Mouse (Mus musculus): ENCODE measurements around the gene Neu4.
"Not testable (repeated sequence)": the region's sequence is repeated elsewhere in the genome, so short reads cannot be mapped to it uniquely, and the experiment has no call there.

Gene Neu4

GRCm38 (mm10) chr1:94053530-94054216 is 33.4 kb downstream of the Neu4 start:
- DNase-seq (ENCODE audit: low spot score): no peak

GRCm38 (mm10) chr1:94054481-94054880 is 34.2 kb downstream of the Neu4 start:
- DNase-seq (ENCODE audit: low spot score): no peak

DNA sequence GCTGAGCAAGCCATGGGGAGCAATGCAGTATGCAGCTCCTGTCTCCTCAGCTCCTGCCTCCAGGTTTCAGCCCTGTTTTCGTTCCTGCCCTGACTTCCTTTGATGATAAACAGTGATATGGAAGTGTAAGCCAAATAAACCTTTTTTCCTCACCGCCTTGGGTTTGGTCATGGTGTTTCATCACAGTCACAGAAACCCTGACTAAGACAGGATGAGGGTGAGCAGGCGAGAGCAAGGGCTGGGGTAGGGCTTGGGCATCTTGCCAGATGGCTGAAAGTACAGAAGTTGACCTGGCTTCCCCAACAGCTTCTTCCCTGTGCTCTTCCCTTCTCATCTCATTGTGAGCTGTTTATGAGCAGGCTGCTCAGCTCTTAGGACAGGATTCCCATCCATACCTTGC is 35.7 kb downstream of the Neu4 start:
- no peak for DNase-seq (ENCODE audit: low spot score)

GRCm38 (mm10) chr1:94057401-94057800 is 37.1 kb downstream of the Neu4 start:
- DNase-seq (ENCODE audit: low spot score): no peak

GRCm38 (mm10) chr1:94058281-94058680 is 38.0 kb downstream of the Neu4 start:
- DNase-seq (ENCODE audit: low spot score): not testable (repeated sequence)

- no peak for DNase-seq (ENCODE audit: low spot score)
These were observed 54.5 kb downstream of the Neu4 start for GRCm38 (mm10) chr1:94074756-94075155.

- no peak for DNase-seq (ENCODE audit: low spot score)
These were observed 56.5 kb downstream of the Neu4 start for GRCm38 (mm10) chr1:94076702-94077101.
